Comparison of ENCODE assay signal across 8 mouse cellular contexts in genomic region chr17:42875015-42875414, GRCm38 (mm10). TPM values are rescaled to one million over a fixed set of nuclear protein-coding genes. Genes with fewer than 3 reads are reported as not detected.
DNase-seq lines count a peak whose midpoint lies in the region; ATAC-seq lines count a peak whose summit lies in the region.

No protein-coding gene starts in this region.

- peak overlapping the region; percentile 95 for H3K4me3 ChIP-seq in kidney, embryonic 15.5 days (replicated peaks)
- H3K4me3 ChIP-seq in brown adipose tissue, adult 24 weeks (ENCODE audit: insufficient read depth, low read depth, low read length): peak overlapping the region; percentile 40
- peak overlapping the region; percentile 100 for H3K4me3 ChIP-seq in hindbrain, embryonic 15.5 days
- H3K4me3 ChIP-seq in midbrain, embryonic 15.5 days: peak overlapping the region; percentile 94

- no peaks in the 10 kb centered on the region for H3K27me3 ChIP-seq in kidney, embryonic 15.5 days
- no peaks in the 10 kb centered on the region for H3K27me3 ChIP-seq in hindbrain, embryonic 15.5 days
- no peaks in the 10 kb centered on the region for H3K27me3 ChIP-seq in midbrain, embryonic 15.5 days (replicated peaks)

- H3K9me3 ChIP-seq in kidney, embryonic 15.5 days (replicated peaks): no peaks in the 10 kb centered on the region
- no peaks in the 10 kb centered on the region for H3K9me3 ChIP-seq in hindbrain, embryonic 15.5 days
- H3K9me3 ChIP-seq in midbrain, embryonic 15.5 days: no peaks in the 10 kb centered on the region

- H3K9ac ChIP-seq in kidney, embryonic 15.5 days: peak overlapping the region; percentile 98
- peak overlapping the region; percentile 98; the same call in 1 of the 2 replicates for H3K9ac ChIP-seq in hindbrain, embryonic 15.5 days
- H3K9ac ChIP-seq in midbrain, embryonic 15.5 days: 0 out of 2 replicates have a peak overlapping the region, but pooled peaks have one; percentile 7

- H3K4me2 ChIP-seq in kidney, embryonic 15.5 days: peak overlapping the region; percentile 71
- peak overlapping the region; percentile 79 for H3K4me2 ChIP-seq in hindbrain, embryonic 15.5 days
- peak overlapping the region; percentile 76 for H3K4me2 ChIP-seq in midbrain, embryonic 15.5 days

- peak overlapping the region; percentile 97 for H3K27ac ChIP-seq in kidney, embryonic 15.5 days
- H3K27ac ChIP-seq in brown adipose tissue, adult 24 weeks (replicated peaks; ENCODE audit: low read depth, low read length): no peak overlapping the region
- no peak overlapping the region for H3K27ac ChIP-seq in hindbrain, embryonic 15.5 days (replicated peaks)
- H3K27ac ChIP-seq in midbrain, embryonic 15.5 days: no peak overlapping the region

- WGBS in kidney, embryonic 15.5 days: 7% methylated on average over 6 of the region's 6 CpGs
- WGBS in hindbrain, embryonic 15.5 days: 5% methylated on average over 6 of the region's 6 CpGs
- WGBS in midbrain, embryonic 15.5 days: 7% methylated on average over 6 of the region's 6 CpGs

- no peak for DNase-seq in kidney, adult 8-10 months
- no peak for DNase-seq in layer of hippocampus, postnatal 10 days (ENCODE audit: low spot score in 2 of 2)
- no peak for DNase-seq in frontal cortex, postnatal 10 days (ENCODE audit: low spot score in 2 of 2)
- no peak for DNase-seq in right cerebral cortex, adult 2 months (ENCODE audit: low spot score in 2 of 2)

- peaks cover 27% of the 10 kb centered on the region for H3K4me1 ChIP-seq in kidney, embryonic 15.5 days
- peaks cover 7% of the 10 kb centered on the region for H3K4me1 ChIP-seq in brown adipose tissue, adult 24 weeks (ENCODE audit: control insufficient read depth, insufficient read depth, insufficient read length, low read length)
- peaks cover 16% of the 10 kb centered on the region for H3K4me1 ChIP-seq in hindbrain, embryonic 15.5 days (replicated peaks)
- H3K4me1 ChIP-seq in midbrain, embryonic 15.5 days: peaks cover 13% of the 10 kb centered on the region

- H3K36me3 ChIP-seq in kidney, embryonic 15.5 days: no peaks in the 10 kb centered on the region
- no peaks in the 10 kb centered on the region for H3K36me3 ChIP-seq in hindbrain, embryonic 15.5 days
- H3K36me3 ChIP-seq in midbrain, embryonic 15.5 days (replicated peaks): no peaks in the 10 kb centered on the region

- ATAC-seq in kidney, embryonic 15.5 days (replicated peaks; ENCODE audit: low FRiP score): no peak
- no peak for ATAC-seq in hindbrain, embryonic 15.5 days (ENCODE audit: low FRiP score, low read depth)
- ATAC-seq in midbrain, embryonic 15.5 days (replicated peaks): no peak

RNA-seq across cellular contexts. Expression of gene Cd2ap, which starts 1.4 kb away (rescaled TPM):
- polyA plus RNA-seq in kidney, embryonic 15.5 days (2015; fragmentation: Nextera tagmentation; extraction: Ambion mirVana): 34.2 and 39.9 TPM in 2 replicates
- 14.1 and 19.1 TPM in 2 replicates for polyA plus RNA-seq in brown adipose tissue, adult 24 weeks (2012; ENCODE audit: insufficient read depth, insufficient read length, missing spikeins)
- 8.2 and 8.3 TPM in 2 replicates for polyA plus RNA-seq in hindbrain, embryonic 15.5 days (2015; fragmentation: Nextera tagmentation; extraction: Ambion mirVana)
- 8.3 and 8.4 TPM in 2 replicates for polyA plus RNA-seq in midbrain, embryonic 15.5 days (2015; fragmentation: Nextera tagmentation; extraction: Ambion mirVana)
- 10 to 100 TPM; 22.1 to 26.7 TPM for total RNA-seq in layer of hippocampus, postnatal 10 days (2021)

Comparison
In these comparisons a context has a peak if more than half of its experiments do, and no peak if none do; other contexts are left out.
1. H3K4me3 ChIP-seq: peak in every context shown above with its lines; median percentile 100 in hindbrain, embryonic 15.5 days; 95 in kidney, embryonic 15.5 days; 94 in midbrain, embryonic 15.5 days; 40 in brown adipose tissue, adult 24 weeks.
2. H3K9ac ChIP-seq: peak in every context shown above with its lines; median percentile 98 in kidney, embryonic 15.5 days; 98 in hindbrain, embryonic 15.5 days; 7 in midbrain, embryonic 15.5 days.